Mouse (Mus musculus): ENCODE measurements around the gene Tap2. TPM values are rescaled to one million over a fixed set of nuclear protein-coding genes. Genes with fewer than 3 reads are reported as not detected.

Tap2 gene
- polyA plus RNA-seq, 1 experiment from 2014 or later = 0.76 TPM

DNA sequence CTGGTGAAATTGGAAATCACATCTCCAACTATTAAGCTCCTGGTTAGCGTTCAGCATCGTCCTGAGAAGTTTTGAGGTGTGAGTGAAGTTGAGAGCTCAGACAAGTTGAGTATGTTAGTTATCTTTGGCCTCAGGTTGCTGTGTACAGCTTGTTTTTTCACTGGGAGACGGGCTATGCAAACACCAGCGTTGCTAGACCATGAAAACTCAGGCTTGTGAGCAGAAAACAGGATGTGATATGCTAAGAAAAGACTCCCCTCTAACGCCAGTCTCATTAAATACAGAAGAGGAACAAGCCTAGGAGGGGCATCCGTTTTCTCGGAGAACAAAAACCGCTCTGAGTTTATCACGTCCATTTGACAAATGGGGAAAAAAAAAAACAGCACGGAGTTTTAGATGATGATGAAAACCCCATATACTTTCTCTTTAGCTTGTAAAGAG lies 36.3 kb downstream of the Tap2 start:
- Histone ChIP-seq H3K9ac (no peak overlapping the region), H3K27me3 (no peaks in the 10 kb centered on the region), H3K4me1 (no peaks in the 10 kb centered on the region), H3K4me2 (no peak overlapping the region), H3K4me3 (no peak overlapping the region), H3K27ac (no peak overlapping the region), H3K36me3 (ENCODE audit: poor library complexity, severe bottlenecking) (no peaks in the 10 kb centered on the region), H3K9me3 (replicated peaks) (0 out of 2 replicates have a peak, but pooled peaks cover 6% of the 10 kb centered on the region)
- 76% methylated on average over 10 of the region's 10 CpGs for whole genome bisulfite sequencing
- ATAC-seq = no peak

- H3K36me3 ChIP-seq (ENCODE audit: poor library complexity, severe bottlenecking) = no peaks in the 10 kb centered on the region
- H3K4me3 ChIP-seq = no peak overlapping the region
- no peaks in the 10 kb centered on the region for H3K4me1 ChIP-seq
- no peak for ATAC-seq
- H3K4me2 ChIP-seq = no peak overlapping the region
- H3K9ac ChIP-seq = no peak overlapping the region
- WGBS = 70% methylated on average over 3 of the region's 3 CpGs
- no peaks in the 10 kb centered on the region for H3K27me3 ChIP-seq
- no peak overlapping the region for H3K27ac ChIP-seq
- H3K9me3 ChIP-seq (replicated peaks) = 0 out of 2 replicates have a peak, but pooled peaks cover 6% of the 10 kb centered on the region
These were observed 37.0 kb downstream of the Tap2 start for GRCm38 (mm10) chr17:34240366-34240765.

- no peaks in the 10 kb centered on the region for H3K27me3 ChIP-seq
- 86% methylated on average over 6 of the region's 6 CpGs for WGBS
- H3K9me3 ChIP-seq (replicated peaks) = 0 out of 2 replicates have a peak, but pooled peaks cover 6% of the 10 kb centered on the region
- H3K4me3 ChIP-seq = no peak overlapping the region
- H3K4me2 ChIP-seq = no peak overlapping the region
- no peaks in the 10 kb centered on the region for H3K4me1 ChIP-seq
- ATAC-seq = no peak
- no peak overlapping the region for H3K27ac ChIP-seq
- H3K9ac ChIP-seq = no peak overlapping the region
- no peaks in the 10 kb centered on the region for H3K36me3 ChIP-seq (ENCODE audit: poor library complexity, severe bottlenecking)
These were observed 37.6 kb downstream of the Tap2 start for GRCm38 (mm10) chr17:34240916-34241315.

GRCm38 (mm10) chr17:34244656-34245055 lies 41.3 kb downstream of the Tap2 start:
- no peak overlapping the region for H3K4me2 ChIP-seq

GRCm38 (mm10) chr17:34247047-34247446 lies 43.7 kb downstream of the Tap2 start:
- Histone ChIP-seq H3K36me3 (ENCODE audit: poor library complexity, severe bottlenecking) (no peaks in the 10 kb centered on the region), H3K4me1 (no peaks in the 10 kb centered on the region), H3K9me3 (replicated peaks) (no peaks in the 10 kb centered on the region), H3K27ac (no peak overlapping the region), H3K27me3 (no peaks in the 10 kb centered on the region), H3K9ac (no peak overlapping the region), H3K4me2 (no peak overlapping the region), H3K4me3 (no peak overlapping the region)
- WGBS = 84% methylated on average over 3 of the region's 3 CpGs
- ATAC-seq = no peak

More at GRCm38 (mm10) chr17:34244656-34245055, 41.3 kb downstream of the Tap2 start:
- H3K4me1 ChIP-seq = no peaks in the 10 kb centered on the region
- H3K27me3 ChIP-seq = no peaks in the 10 kb centered on the region
- H3K36me3 ChIP-seq (ENCODE audit: poor library complexity, severe bottlenecking) = no peaks in the 10 kb centered on the region
- H3K9me3 ChIP-seq (replicated peaks) = 0 out of 2 replicates have a peak, but pooled peaks cover 6% of the 10 kb centered on the region
- ATAC-seq = no peak
- 75% methylated on average over 4 of the region's 4 CpGs for WGBS
- no peak overlapping the region for H3K27ac ChIP-seq
- H3K4me3 ChIP-seq = no peak overlapping the region
- no peak overlapping the region for H3K9ac ChIP-seq

GRCm38 (mm10) chr17:34248764-34249163 lies 45.4 kb downstream of the Tap2 start:
- H3K4me1 ChIP-seq = no peaks in the 10 kb centered on the region
- no peak overlapping the region for H3K4me3 ChIP-seq
- 68% methylated on average over 2 of the region's 2 CpGs for WGBS
- no peak overlapping the region for H3K4me2 ChIP-seq
- 0 out of 2 replicates have a peak, but pooled peaks cover under 1% of the 10 kb centered on the region for H3K27me3 ChIP-seq
- no peaks in the 10 kb centered on the region for H3K36me3 ChIP-seq (ENCODE audit: poor library complexity, severe bottlenecking)
- no peak for ATAC-seq
- H3K9ac ChIP-seq = no peak overlapping the region
- no peaks in the 10 kb centered on the region for H3K9me3 ChIP-seq (replicated peaks)
- H3K27ac ChIP-seq = no peak overlapping the region

GRCm38 (mm10) chr17:34249361-34249760 lies 46.0 kb downstream of the Tap2 start:
- H3K27ac ChIP-seq = no peak overlapping the region
- no peak overlapping the region for H3K4me2 ChIP-seq
- no peak overlapping the region for H3K9ac ChIP-seq
- H3K27me3 ChIP-seq = peaks cover 7% of the 10 kb centered on the region; the same call in 1 of the 2 replicates
- no peaks in the 10 kb centered on the region for H3K4me1 ChIP-seq
- ATAC-seq = no peak
- WGBS = 40% methylated on average over 3 of the region's 3 CpGs
- H3K9me3 ChIP-seq (replicated peaks) = no peaks in the 10 kb centered on the region
- no peak overlapping the region for H3K4me3 ChIP-seq
- no peaks in the 10 kb centered on the region for H3K36me3 ChIP-seq (ENCODE audit: poor library complexity, severe bottlenecking)

DNA sequence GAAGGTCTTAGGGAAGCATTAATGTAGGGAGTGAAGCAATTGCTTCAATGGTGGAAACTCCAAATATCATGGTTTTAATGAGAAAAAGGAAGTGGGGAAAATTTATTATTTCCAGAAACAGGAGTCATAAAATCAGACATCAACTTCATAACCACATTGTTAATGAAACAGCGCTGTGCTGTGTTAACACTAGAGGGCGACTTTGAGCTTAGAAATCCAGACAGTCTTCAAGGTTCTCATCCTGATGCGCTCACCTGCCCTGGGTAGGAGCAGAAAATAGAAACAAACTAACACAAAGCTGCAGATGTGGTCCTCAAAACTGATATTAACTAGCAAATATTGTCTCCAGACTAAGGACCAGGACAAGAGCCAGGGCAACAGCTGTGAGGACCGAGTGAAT lies 46.6 kb downstream of the Tap2 start:
- H3K36me3 ChIP-seq (ENCODE audit: poor library complexity, severe bottlenecking) = no peaks in the 10 kb centered on the region
- H3K27ac ChIP-seq = no peak overlapping the region
- no peaks in the 10 kb centered on the region for H3K9me3 ChIP-seq (replicated peaks)
- H3K9ac ChIP-seq = no peak overlapping the region
- ATAC-seq = no peak
- peaks cover 7% of the 10 kb centered on the region; the same call in 1 of the 2 replicates for H3K27me3 ChIP-seq
- H3K4me3 ChIP-seq = no peak overlapping the region
- no peak overlapping the region for H3K4me2 ChIP-seq
- 16% methylated on average over 4 of the region's 4 CpGs for WGBS
- no peaks in the 10 kb centered on the region for H3K4me1 ChIP-seq

DNA sequence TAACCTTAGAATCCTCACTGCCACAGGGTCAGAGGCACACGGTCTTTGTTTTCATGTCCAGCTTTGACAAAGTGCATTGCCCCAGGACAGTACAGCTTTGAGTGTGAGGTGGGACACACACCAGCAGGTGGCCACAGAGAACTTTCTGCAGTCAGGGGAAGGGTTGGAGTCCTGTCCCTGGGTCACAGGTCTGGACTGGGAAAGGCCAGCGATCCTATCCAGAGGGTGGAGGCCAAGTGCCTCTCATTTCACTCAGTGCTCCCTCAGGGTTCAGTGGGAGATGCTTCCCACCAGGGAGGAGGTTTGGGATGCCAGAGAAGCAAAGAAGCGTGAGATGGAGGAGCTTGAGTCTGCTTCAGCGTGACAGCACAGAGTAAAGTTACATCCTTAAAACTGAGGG lies 48.3 kb downstream of the Tap2 start:
- H3K4me3 ChIP-seq = no peak overlapping the region
- H3K4me1 ChIP-seq = no peaks in the 10 kb centered on the region
- H3K9me3 ChIP-seq (replicated peaks) = no peaks in the 10 kb centered on the region
- H3K9ac ChIP-seq = no peak overlapping the region
- H3K27me3 ChIP-seq = peaks cover 7% of the 10 kb centered on the region; the same call in 1 of the 2 replicates
- 57% methylated on average over 4 of the region's 4 CpGs for WGBS
- no peak overlapping the region for H3K4me2 ChIP-seq
- no peak for ATAC-seq
- no peak overlapping the region for H3K27ac ChIP-seq
- H3K36me3 ChIP-seq (ENCODE audit: poor library complexity, severe bottlenecking) = no peaks in the 10 kb centered on the region

DNA sequence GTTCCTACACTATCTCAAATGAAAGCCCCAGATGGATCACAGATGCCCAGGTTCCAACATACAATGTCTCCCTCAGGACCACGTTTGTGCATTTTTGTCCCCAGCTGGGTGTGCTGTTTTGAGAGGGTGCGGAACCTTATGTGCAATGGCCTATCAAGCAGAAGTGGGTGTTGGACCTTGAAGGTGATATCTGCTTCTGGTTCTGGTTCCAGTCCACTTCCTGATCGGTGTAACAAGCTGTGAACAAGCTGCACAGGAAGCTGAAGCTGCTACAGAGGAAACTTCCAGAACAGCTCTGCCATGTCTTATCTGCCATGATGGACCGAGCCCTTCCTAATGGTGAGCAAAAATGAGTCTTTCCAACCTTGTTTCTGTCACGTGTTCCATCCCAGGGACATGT lies 53.2 kb downstream of the Tap2 start:
- ATAC-seq = no peak

GRCm38 (mm10) chr17:34257594-34258375 lies 54.5 kb downstream of the Tap2 start, which contains the start of gene H2-Ab1:
Gene H2-Ab1 (plus strand): TSS chr17:34257689.
- H3K4me3 ChIP-seq = no peak within 1 kb of the TSS
- peaks cover 11% of the 10 kb centered on the region; the same call in 1 of the 2 replicates for H3K27me3 ChIP-seq
- WGBS = 77% methylated on average over 11 of the region's 11 CpGs
- no peaks in the 10 kb centered on the region for H3K9me3 ChIP-seq (replicated peaks)
- H3K4me2 ChIP-seq = no peak within 1 kb of the TSS
- no peak within 1 kb of the TSS for H3K27ac ChIP-seq
- H3K36me3 ChIP-seq (ENCODE audit: poor library complexity, severe bottlenecking) = no peaks in the 10 kb centered on the region
- ATAC-seq = no peak
- H3K4me1 ChIP-seq = no peaks in the 10 kb centered on the region
- no peak within 1 kb of the TSS for H3K9ac ChIP-seq

More for the DNA sequence above, 53.2 kb downstream of the Tap2 start:
- no peaks in the 10 kb centered on the region for H3K4me1 ChIP-seq
- H3K4me2 ChIP-seq = no peak overlapping the region
- 83% methylated on average over 5 of the region's 5 CpGs for WGBS
- H3K36me3 ChIP-seq (ENCODE audit: poor library complexity, severe bottlenecking) = no peaks in the 10 kb centered on the region
- H3K9ac ChIP-seq = no peak overlapping the region
- H3K27ac ChIP-seq = no peak overlapping the region
- H3K27me3 ChIP-seq = peaks cover 7% of the 10 kb centered on the region; the same call in 1 of the 2 replicates
- H3K4me3 ChIP-seq = no peak overlapping the region
- H3K9me3 ChIP-seq (replicated peaks) = no peaks in the 10 kb centered on the region

DNA sequence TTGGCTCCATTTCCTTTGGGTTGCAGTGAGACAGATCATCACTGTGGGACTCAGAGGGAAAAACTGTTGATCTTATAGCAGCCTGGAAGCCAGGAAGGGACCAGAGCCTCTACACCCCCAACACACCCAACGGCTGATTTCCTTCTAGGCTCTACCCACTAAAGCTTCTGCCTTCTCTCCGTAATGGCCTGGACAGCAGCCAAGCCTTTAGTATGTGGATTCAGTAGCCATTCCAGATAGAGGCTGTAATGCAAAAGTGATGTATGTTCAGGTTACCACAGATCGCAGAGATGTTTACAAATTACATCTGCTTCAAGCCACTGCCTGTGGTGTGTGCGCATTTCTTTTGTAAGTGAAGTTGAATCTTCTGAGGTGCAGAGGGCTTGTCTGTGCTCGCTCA lies 57.2 kb downstream of the Tap2 start:
- WGBS = 77% methylated on average over 5 of the region's 5 CpGs
- ATAC-seq = no peak
- H3K27ac ChIP-seq = no peak overlapping the region
- H3K9me3 ChIP-seq (replicated peaks) = no peaks in the 10 kb centered on the region
- H3K27me3 ChIP-seq = peaks cover 30% of the 10 kb centered on the region
- H3K36me3 ChIP-seq (ENCODE audit: poor library complexity, severe bottlenecking) = no peaks in the 10 kb centered on the region
- no peak overlapping the region for H3K4me2 ChIP-seq
- peaks cover 21% of the 10 kb centered on the region for H3K4me1 ChIP-seq
- H3K9ac ChIP-seq = no peak overlapping the region
- no peak overlapping the region for H3K4me3 ChIP-seq

Measured in forebrain, embryonic 13.5 days (tissue).